Mouse (Mus musculus) neutrophil, adult 83 days (primary cell): ENCODE data around the gene Kank3. TPM values are rescaled to one million over a fixed set of nuclear protein-coding genes. Genes with fewer than 3 reads are reported as not detected.

Source experiments
- total RNA-seq, 2 experiments: library from RNA; stranded (reverse); gene quantifications; one replicate each; pipeline ENCODE4 v1.2.4; 2023

Gene Kank3
- 1 to 10 TPM; 4.7 to 6.3 TPM for total RNA-seq

GRCm38 (mm10) chr17:33810334-33811141, at the start of gene Kank3:
TSS of gene Kank3 (plus strand) at chr17:33810519.

GRCm38 (mm10) chr17:33781124-33781977, 29.0 kb upstream of the Kank3 start, which contains the start of gene Angptl4:
TSS of gene Angptl4 (minus strand) at chr17:33781830.

GRCm38 (mm10) chr17:33824084-33824996, 14.0 kb downstream of the Kank3 start, which contains the start of the genes Rps28 and Ndufa7:
TSS of gene Rps28 (minus strand) at chr17:33824562.
TSS of gene Ndufa7 (plus strand) at chr17:33824572.

DNA sequence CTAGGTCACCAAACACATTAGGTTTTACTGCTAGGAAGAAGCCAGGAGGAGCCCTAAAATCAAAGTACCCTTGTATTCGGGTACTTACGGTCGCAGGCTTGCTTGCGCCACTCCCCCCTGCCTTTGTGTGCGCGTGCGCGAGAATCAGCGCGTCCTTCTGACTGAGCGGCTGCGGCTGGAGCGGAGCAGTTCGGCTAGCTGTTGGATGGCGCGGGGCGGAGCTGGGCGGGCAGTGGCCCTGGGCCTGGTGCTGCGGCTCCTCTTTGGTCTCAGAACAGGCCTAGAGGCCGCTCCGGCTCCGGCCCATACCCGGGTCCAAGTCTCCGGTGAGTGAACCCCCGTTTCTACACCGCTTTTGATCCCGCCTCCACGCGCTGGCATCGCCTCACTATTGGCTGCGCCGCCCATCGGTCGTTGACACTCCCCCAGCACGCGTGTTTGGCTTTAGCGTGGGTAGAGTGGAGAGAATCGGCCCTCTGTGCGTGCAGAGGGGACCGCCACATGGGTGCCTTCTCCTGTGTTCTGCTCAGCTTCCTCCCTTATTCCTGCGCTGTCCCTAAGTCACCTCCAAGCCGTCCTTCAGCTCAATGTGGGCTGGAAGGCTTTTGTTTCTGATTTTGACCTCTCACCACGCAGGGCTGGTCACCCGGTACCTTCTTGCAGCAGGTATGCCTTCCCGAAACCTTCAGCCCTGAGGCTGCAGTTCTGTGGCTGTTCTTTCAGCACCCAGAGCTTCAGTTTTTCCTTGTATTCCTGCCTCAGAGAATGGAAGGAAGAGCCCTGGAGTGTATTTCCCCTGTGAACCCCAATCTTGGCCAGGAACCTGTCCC, 32.9 kb downstream of the Kank3 start, which contains the start of gene Cd320:
Cd320 (plus strand) TSS at position 126 of the 830 bp plus-strand sequence.

Other genes with a start within 250 kb of the Kank3 start
- 10 to 100 TPM; 57.2 to 61.6 TPM for gene Zfp414, start 181.4 kb upstream of the Kank3 start, total RNA-seq
- gene Pram1, start 172.5 kb upstream of the Kank3 start, total RNA-seq, result 100 to 1,000 TPM; 300 to 315 TPM
- gene Hnrnpm, start 123.7 kb upstream of the Kank3 start, total RNA-seq, result 100 to 1,000 TPM; 176 to 180 TPM
- gene March2, start 91.8 kb upstream of the Kank3 start, total RNA-seq, result 10 to 100 TPM; 53.2 to 58.4 TPM
- 100 to 1,000 TPM; 157 to 164 TPM for gene Rab11b, start 50.0 kb upstream of the Kank3 start, total RNA-seq
- 1 to 10 TPM; 1.9 to 2.0 TPM for gene Angptl4, start 28.7 kb upstream of the Kank3 start, total RNA-seq
- 1,000 to 10,000 TPM; 1,192 to 1,292 TPM for gene Rps28, start 14.0 kb downstream of the Kank3 start, total RNA-seq
- gene Ndufa7, start 14.1 kb downstream of the Kank3 start, total RNA-seq, result 100 to 1,000 TPM; 111 TPM
- gene Cd320, start 32.6 kb downstream of the Kank3 start, total RNA-seq, result 1 to 10 TPM; 1.4 to 1.6 TPM
- not detected for gene Gm7029, start 63.3 kb downstream of the Kank3 start, total RNA-seq
- gene Kifc1, start 80.1 kb downstream of the Kank3 start, total RNA-seq, result 10 to 100 TPM; 43.5 to 51.2 TPM
- gene Platr17, start 94.6 kb downstream of the Kank3 start, total RNA-seq, result under 1 TPM in 1 of 2 experiments, not detected in 1; 0.75 TPM
- 10 to 100 TPM; 31.0 to 43.2 TPM for gene Daxx, start 98.9 kb downstream of the Kank3 start, total RNA-seq
- 100 to 1,000 TPM; 223 to 251 TPM for gene Tapbp, start 105.4 kb downstream of the Kank3 start, total RNA-seq
- gene Zbtb22, start 105.4 kb downstream of the Kank3 start, total RNA-seq, result 10 to 100 TPM; 33.5 to 33.8 TPM
- gene Rgl2, start 119.0 kb downstream of the Kank3 start, total RNA-seq, result 100 to 1,000 TPM; 227 to 229 TPM
- 10 to 100 TPM; 47.8 to 54.5 TPM for gene Pfdn6, start 129.8 kb downstream of the Kank3 start, total RNA-seq
- 10 to 100 TPM; 21.7 to 22.4 TPM for gene Wdr46, start 130.1 kb downstream of the Kank3 start, total RNA-seq
- 10 to 100 TPM; 10.3 to 10.5 TPM for gene B3galt4, start 141.0 kb downstream of the Kank3 start, total RNA-seq
- 10 to 100 TPM; 54.0 to 58.9 TPM for gene Vps52, start 145.3 kb downstream of the Kank3 start, total RNA-seq
- gene Rps18, start 145.5 kb downstream of the Kank3 start, total RNA-seq, result 100 to 1,000 TPM; 476 to 509 TPM
- gene H2-K1, start 189.8 kb downstream of the Kank3 start, total RNA-seq, result 1,000 to 10,000 TPM; 1,097 to 1,101 TPM
- 10 to 100 TPM in 1 of 2 experiments, 1 to 10 TPM in 1; 8.4 to 13.9 TPM for gene Ring1, start 214.2 kb downstream of the Kank3 start, total RNA-seq
- gene H2-Ke6, start 217.5 kb downstream of the Kank3 start, total RNA-seq, result 10 to 100 TPM; 59.9 to 61.3 TPM
- 10 to 100 TPM; 60.8 to 68.3 TPM for gene Slc39a7, start 221.2 kb downstream of the Kank3 start, total RNA-seq
- gene Rxrb, start 221.3 kb downstream of the Kank3 start, total RNA-seq, result 10 to 100 TPM; 45.9 to 68.6 TPM
- 10 to 100 TPM; 16.6 to 17.7 TPM for gene Col11a2, start 228.9 kb downstream of the Kank3 start, total RNA-seq